Mouse (Mus musculus) bone marrow macrophage, adult 2 months (primary cell): Measurements from ENCODE around the gene Ly6g6e. TPM values are rescaled to one million over a fixed set of nuclear protein-coding genes. Genes with fewer than 3 reads are reported as not detected.

Source experiments
- H3K27ac ChIP-seq: 2 replicates; pipeline ENCODE4 v1.5.1; 2012; ENCODE audit warnings: low read depth, low read length; ENCODE audit not compliant: insufficient read depth
- H3K4me1 ChIP-seq: 2 replicates; pipeline ENCODE4 v1.6.1; 2012; ENCODE audit warnings: low read length; ENCODE audit not compliant: control insufficient read depth, insufficient read depth
- H3K4me3 ChIP-seq: 2 replicates; pipeline ENCODE4 v1.5.1; 2012; ENCODE audit warnings: mild to moderate bottlenecking, low read length, moderate library complexity; ENCODE audit not compliant: insufficient read depth
- CTCF ChIP-seq: IDR thresholded peaks from 2 replicates; pipeline ENCODE4 v1.5.1; 2012; ENCODE audit warnings: low read depth, mild to moderate bottlenecking, low read length, moderate library complexity
- POLR2A ChIP-seq: IDR thresholded peaks from 2 replicates; pipeline ENCODE4 v1.6.1; 2012; ENCODE audit warnings: mild to moderate bottlenecking, low read depth, low read length, borderline replicate concordance
- polyA plus RNA-seq: library from polyadenylated mRNA; stranded (reverse); fragments of >200 nt; gene quantifications from 2 replicates; pipeline ENCODE4 v1.2.4, GENCODE M21; 2012; ENCODE audit not compliant: missing spikeins, insufficient read depth, insufficient read length

Gene Ly6g6e
- polyA plus RNA-seq, 1 experiment: not detected

- H3K4me3 ChIP-seq: peak overlapping the region; percentile 86
- peaks cover 38% of the 10 kb centered on the region for H3K4me1 ChIP-seq
- TF ChIP-seq POLR2A (no peak; the same call in 1 of the 2 replicates), CTCF (no peak)
- H3K27ac ChIP-seq: peak overlapping the region; percentile 99
These were observed 26.5 kb upstream of the Ly6g6e start for GRCm38 (mm10) chr17:35050126-35050750.

GRCm38 (mm10) chr17:35051156-35052086 is 25.3 kb upstream of the Ly6g6e start:
- Histone ChIP-seq H3K4me1 (peaks cover 32% of the 10 kb centered on the region), H3K27ac (peak overlapping the region; percentile 99), H3K4me3 (peak overlapping the region; percentile 86)
- TF ChIP-seq CTCF (no peak; the same call in 1 of the 2 replicates), POLR2A (no peak; the same call in 1 of the 2 replicates)

DNA sequence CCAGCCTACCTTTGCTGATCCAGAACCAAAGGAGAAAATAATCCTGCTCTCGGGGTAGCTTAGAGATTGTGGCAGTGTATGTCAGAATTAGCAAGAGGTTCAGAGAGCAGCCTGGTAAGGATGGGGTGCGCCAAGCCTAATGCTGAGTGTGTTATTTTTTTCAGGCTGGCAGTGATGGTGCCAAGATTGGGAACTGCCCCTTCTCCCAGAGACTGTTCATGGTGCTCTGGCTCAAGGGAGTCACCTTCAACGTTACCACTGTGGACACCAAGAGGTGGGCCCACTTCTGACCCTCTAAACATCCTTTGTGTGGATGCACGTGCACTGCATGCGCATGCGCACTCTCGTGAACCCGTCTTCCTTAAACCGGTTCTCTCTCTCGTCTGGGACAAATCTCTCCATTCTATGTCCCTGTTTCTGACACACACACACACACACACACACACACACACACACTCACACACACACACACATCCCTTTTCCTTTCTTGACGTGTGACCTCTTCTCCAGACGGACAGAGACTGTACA is 24.4 kb upstream of the Ly6g6e start:
- H3K4me1 ChIP-seq: peaks cover 31% of the 10 kb centered on the region
- peak overlapping the region; percentile 99 for H3K27ac ChIP-seq
- no peak for TF ChIP-seq CTCF
- TF ChIP-seq POLR2A: no peak
- peak overlapping the region; percentile 86 for H3K4me3 ChIP-seq

GRCm38 (mm10) chr17:35055691-35056495 is 20.8 kb upstream of the Ly6g6e start:
- Histone ChIP-seq H3K4me3 (no peak overlapping the region), H3K27ac (no peak overlapping the region), H3K4me1 (peaks cover 18% of the 10 kb centered on the region)
- TF ChIP-seq CTCF (no peak), POLR2A (no peak)

- Histone ChIP-seq H3K27ac (no peak overlapping the region), H3K4me3 (no peak overlapping the region), H3K4me1 (peaks cover 17% of the 10 kb centered on the region)
- TF ChIP-seq POLR2A: no peak
- TF ChIP-seq CTCF: no peak
These were observed 19.6 kb upstream of the Ly6g6e start for GRCm38 (mm10) chr17:35057090-35057489.

DNA sequence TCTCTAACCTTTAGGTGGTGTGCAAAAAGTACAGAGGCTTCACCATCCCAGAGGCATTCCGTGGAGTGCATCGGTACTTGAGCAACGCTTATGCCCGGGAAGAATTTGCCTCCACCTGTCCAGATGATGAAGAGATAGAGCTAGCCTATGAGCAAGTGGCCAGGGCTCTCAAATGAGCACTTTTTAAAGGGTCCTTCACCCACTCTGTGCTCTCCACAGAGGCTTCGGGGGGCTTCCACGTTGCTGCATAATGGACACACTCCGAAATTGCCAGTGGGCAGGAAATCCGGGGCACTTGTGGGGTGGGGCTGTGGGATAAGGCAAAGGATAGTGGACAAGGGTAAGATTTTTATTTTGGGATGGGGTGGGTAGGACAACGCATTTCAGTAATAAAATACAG is 18.4 kb upstream of the Ly6g6e start:
- H3K27ac ChIP-seq: no peak overlapping the region
- peaks cover 7% of the 10 kb centered on the region for H3K4me1 ChIP-seq
- H3K4me3 ChIP-seq: no peak overlapping the region
- TF ChIP-seq CTCF (no peak), POLR2A (no peak)

DNA sequence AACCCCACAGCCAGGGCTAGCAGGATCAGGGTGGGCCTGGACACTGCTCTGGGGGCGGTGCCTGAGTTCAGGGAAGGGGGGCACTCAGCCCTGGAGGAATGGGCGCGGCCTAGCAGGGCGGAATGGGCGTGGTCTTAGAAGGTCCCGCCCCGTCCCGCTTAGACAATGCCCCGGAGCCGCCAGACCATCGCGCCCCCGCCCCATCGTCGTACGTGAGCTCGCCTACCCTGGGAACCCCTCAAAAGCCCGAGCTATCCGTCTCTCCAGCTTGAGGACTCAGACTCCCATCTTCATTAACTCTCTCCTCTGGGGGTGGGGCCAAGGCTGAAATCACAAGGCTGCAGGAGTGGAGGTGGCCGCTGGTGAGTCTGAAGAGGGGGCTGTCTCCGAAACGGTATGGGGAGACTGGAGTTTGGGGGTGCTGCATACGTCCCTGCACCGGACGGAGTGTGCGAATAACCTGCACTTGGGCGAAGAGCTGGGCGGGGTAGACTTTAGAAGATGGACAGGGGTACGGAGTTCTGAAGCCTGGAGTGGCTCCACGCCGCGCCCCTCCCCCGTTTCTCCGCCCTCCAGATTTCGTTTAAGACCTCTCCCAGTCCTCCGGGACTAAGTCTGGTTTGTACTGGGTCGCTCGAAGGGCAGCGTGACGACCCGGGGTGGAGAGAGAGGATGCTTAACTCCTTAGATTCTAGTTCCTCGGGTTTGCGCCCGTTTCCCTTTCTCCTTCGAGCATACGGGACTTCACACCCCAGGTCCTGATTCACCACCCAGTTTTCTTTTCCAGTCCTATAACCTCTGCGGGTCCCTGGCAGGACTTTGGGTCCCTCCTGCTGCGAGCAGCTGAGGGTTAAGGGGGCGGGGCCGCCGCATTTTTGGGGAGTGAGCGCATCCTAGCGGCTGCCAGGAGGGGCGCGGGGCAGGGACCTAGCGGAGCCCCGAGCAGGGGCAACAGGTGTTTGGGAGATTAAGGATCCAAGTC is 17.5 kb upstream of the Ly6g6e start, which contains the start of gene Ddah2:
Ddah2 (plus strand) TSS at position 125 of the 982 bp plus-strand sequence.
- no peak within 1 kb of the TSS for H3K27ac ChIP-seq
- no peak for TF ChIP-seq POLR2A
- TF ChIP-seq CTCF: peak; percentile 65
- peaks cover 1% of the 10 kb centered on the region; the same call in 1 of the 2 replicates for H3K4me1 ChIP-seq
- peak within 1 kb of the TSS; percentile 57 for H3K4me3 ChIP-seq

DNA sequence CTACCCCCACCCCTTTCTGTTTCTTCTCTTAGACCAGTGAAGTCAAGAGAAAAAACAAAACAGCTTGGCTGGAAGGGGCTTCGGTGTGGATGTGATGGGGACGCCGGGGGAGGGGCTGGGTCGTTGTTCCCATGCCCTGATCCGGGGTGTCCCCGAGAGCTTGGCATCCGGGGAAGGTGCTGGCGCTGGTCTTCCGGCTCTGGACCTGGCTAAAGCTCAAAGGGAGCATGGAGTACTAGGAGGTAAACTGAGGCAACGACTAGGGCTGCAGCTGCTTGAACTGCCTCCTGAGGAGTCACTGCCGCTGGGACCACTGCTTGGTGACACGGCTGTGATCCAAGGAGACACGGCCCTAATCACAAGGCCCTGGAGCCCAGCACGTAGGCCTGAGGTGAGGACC is 16.6 kb upstream of the Ly6g6e start:
- no peak overlapping the region for H3K27ac ChIP-seq
- H3K4me3 ChIP-seq: no peak overlapping the region
- no peak for TF ChIP-seq POLR2A
- no peak for TF ChIP-seq CTCF
- 0 out of 2 replicates have a peak, but pooled peaks cover 2% of the 10 kb centered on the region for H3K4me1 ChIP-seq
